Mouse (Mus musculus) midbrain, postnatal 0 days (tissue): ENCODE data around the gene Hba-x. TPM values are rescaled to one million over a fixed set of nuclear protein-coding genes. Genes with fewer than 3 reads are reported as not detected.
"Not testable (repeated sequence)": the region's sequence is repeated elsewhere in the genome, so short reads cannot be mapped to it uniquely, and the experiment has no call there.

Experiments used
- ATAC-seq: fragments of 200-750 bp; cut with Nextera tagmentation; 2 replicates; pipeline ENCODE4 v1.8.0; 2017; ENCODE audit warnings: moderate number of reproducible peaks, mild to moderate bottlenecking, moderate TSS enrichment, moderate library complexity; ENCODE audit not compliant: low FRiP score
- DNase-seq: peaks from one replicate; pipeline ENCODE4 v3.0.0-alpha.2; 2015; ENCODE audit warnings: low spot score
- H3K27ac ChIP-seq: fragments of 300-500 bp; sonication (generic); 2 replicates; pipeline ENCODE4 v1.5.1; 2014; ENCODE audit warnings: low read depth, mild to moderate bottlenecking, low read length, mixed read lengths
- H3K27me3 ChIP-seq: fragments of 300-500 bp; sonication (generic); 2 replicates; pipeline ENCODE4 v1.6.1; 2014; ENCODE audit warnings: low read length, control low read depth, mixed read lengths; ENCODE audit not compliant: insufficient read depth
- H3K36me3 ChIP-seq: fragments of 300-500 bp; sonication (generic); 2 replicates; pipeline ENCODE4 v1.6.1; 2014; ENCODE audit warnings: low read length, control low read depth, mixed read lengths; ENCODE audit not compliant: insufficient read depth
- H3K4me1 ChIP-seq: fragments of 300-500 bp; sonication (generic); 2 replicates; pipeline ENCODE4 v1.6.1; 2014; ENCODE audit warnings: mild to moderate bottlenecking, control low read depth, antibody characterized with exemption, low read length, mixed read lengths; ENCODE audit not compliant: insufficient read depth
- H3K4me2 ChIP-seq: fragments of 300-500 bp; sonication (generic); 2 replicates; pipeline ENCODE4 v1.6.1; 2014; ENCODE audit warnings: low read depth, mild to moderate bottlenecking, low read length, mixed read lengths; ENCODE audit not compliant: poor library complexity, severe bottlenecking
- H3K4me3 ChIP-seq: fragments of 300-500 bp; sonication (generic); 2 replicates; pipeline ENCODE4 v1.5.1; 2014; ENCODE audit warnings: low read depth, mild to moderate bottlenecking, low read length, moderate library complexity
- H3K9ac ChIP-seq: fragments of 300-500 bp; sonication (generic); replicated peaks from 2 replicates; pipeline ENCODE4 v1.6.1; 2014; ENCODE audit warnings: mild to moderate bottlenecking, low read length, moderate library complexity, mixed read lengths; ENCODE audit not compliant: poor library complexity, severe bottlenecking
- H3K9me3 ChIP-seq: fragments of 300-500 bp; sonication (generic); 2 replicates; pipeline ENCODE4 v1.6.1; 2016; ENCODE audit warnings: low read length, control low read depth
- CTCF ChIP-seq: IDR thresholded peaks from 2 replicates; pipeline ENCODE4 v1.5.1; 2016; ENCODE audit warnings: antibody characterized with exemption, mild to moderate bottlenecking
- WGBS: fragments of 180-500 bp; shearing (Covaris S2); extraction: QIAGEN DNeasy Blood & Tissue Kit; methylation state at CpG from one replicate; pipeline ENCODE4 v1.1.7; 2014; 5-methylcytosine and 5-hydroxymethylcytosine counted together
- polyA plus RNA-seq: library from polyadenylated mRNA; unstranded; fragments of >200 nt; fragmentation: Nextera tagmentation; extraction: Ambion mirVana; gene quantifications from 2 replicates; pipeline ENCODE4 v1.2.1, GENCODE M21; 2015
- total RNA-seq: library from RNA; depleted of rRNA; stranded (reverse); fragments of >200 nt; gene quantifications from 2 replicates; pipeline ENCODE4 v1.2.3, GENCODE M21; 2014

Hba-x gene
- total and polyA plus RNA-seq, 2 experiments from 2014 or later, result 0.38 to 0.49 TPM

DNA sequence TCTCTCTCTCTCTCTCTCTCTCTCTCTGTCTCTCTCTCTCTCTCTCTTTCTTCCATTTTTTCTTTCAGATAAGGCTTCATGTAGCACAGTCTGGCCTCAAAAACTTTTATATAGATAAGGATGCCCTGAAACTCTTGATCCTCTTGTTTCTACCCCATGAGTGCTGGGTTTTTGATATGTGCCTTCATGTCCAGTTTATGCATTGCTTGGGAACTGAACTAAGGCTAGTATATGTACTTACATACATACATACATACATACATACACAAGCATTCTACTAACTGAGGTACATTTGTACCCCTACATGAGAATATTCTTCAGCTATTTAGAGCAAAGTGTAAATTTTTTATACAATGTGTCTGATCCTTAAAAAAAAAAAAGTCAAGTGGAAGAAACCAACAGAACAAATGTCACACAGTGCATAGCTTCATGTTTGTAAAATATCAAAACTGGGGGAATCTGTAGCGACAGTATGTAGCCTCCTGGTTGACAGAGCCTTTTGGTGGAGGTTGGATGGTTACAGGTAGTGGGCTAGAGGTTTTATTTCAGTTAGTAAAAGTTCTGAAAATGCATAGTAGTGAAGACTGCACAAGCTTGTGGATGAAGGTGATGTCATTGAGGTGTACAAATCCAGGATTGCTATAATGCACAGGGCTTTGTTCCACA lies 21.8 kb downstream of the Hba-x start:
- Histone ChIP-seq H3K36me3 (no peaks in the 10 kb centered on the region), H3K27me3 (no peaks in the 10 kb centered on the region), H3K9me3 (no peaks in the 10 kb centered on the region), H3K4me2 (no peak overlapping the region), H3K4me3 (no peak overlapping the region), H3K4me1 (no peaks in the 10 kb centered on the region), H3K27ac (no peak overlapping the region), H3K9ac (no peak overlapping the region)
- TF ChIP-seq CTCF, result no peak
- DNase-seq (no peak), ATAC-seq (no peak)
- 91% methylated on average over 1 of the region's 1 CpGs for WGBS

GRCm38 (mm10) chr11:32298532-32298918 lies 22.3 kb downstream of the Hba-x start:
- Histone ChIP-seq H3K4me2 (no peak overlapping the region), H3K27me3 (no peaks in the 10 kb centered on the region), H3K4me3 (no peak overlapping the region), H3K9ac (no peak overlapping the region), H3K9me3 (no peaks in the 10 kb centered on the region), H3K4me1 (no peaks in the 10 kb centered on the region), H3K27ac (no peak overlapping the region), H3K36me3 (no peaks in the 10 kb centered on the region)
- TF ChIP-seq CTCF, result no peak
- 97% methylated on average over 2 of the region's 2 CpGs for WGBS
- ATAC-seq (no peak), DNase-seq (no peak)

DNA sequence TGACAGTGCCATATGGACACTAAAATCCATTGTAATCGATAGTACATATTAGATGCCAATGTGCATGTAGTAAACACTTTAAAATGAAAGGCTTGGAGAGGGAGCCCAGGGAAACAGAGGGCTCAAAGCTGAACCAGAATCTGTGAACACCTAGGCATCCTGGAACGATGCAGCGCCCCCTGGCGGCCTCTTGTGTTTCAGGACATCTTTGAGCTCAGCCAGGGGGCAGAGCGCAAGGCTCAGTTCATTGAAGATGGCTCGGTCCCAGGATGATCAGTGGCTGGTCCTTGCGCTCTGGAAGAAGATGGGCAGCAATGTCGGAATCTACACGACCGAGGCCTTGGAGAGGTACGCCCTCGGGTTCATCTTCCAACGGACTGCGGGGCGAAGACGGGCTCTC lies 23.7 kb downstream of the Hba-x start, which contains the start of gene Hbq1a:
Gene Hbq1a, plus strand, starts transcription at position 205 of the 400 bp plus-strand sequence.
- Histone ChIP-seq H3K4me2 (peak within 1 kb of the TSS; percentile 42; the same call in 1 of the 2 replicates), H3K4me3 (peak within 1 kb of the TSS; percentile 22)
- not testable (repeated sequence) for H3K27me3 ChIP-seq, H3K9me3 ChIP-seq, H3K27ac ChIP-seq, H3K4me1 ChIP-seq, H3K9ac ChIP-seq, H3K36me3 ChIP-seq
- TF ChIP-seq CTCF, result peak; percentile 90
- ATAC-seq (peak; percentile 61; the same call in 1 of the 2 replicates), DNase-seq (peak; percentile 46)
- 11% methylated on average over 16 of the region's 16 CpGs for WGBS

DNA sequence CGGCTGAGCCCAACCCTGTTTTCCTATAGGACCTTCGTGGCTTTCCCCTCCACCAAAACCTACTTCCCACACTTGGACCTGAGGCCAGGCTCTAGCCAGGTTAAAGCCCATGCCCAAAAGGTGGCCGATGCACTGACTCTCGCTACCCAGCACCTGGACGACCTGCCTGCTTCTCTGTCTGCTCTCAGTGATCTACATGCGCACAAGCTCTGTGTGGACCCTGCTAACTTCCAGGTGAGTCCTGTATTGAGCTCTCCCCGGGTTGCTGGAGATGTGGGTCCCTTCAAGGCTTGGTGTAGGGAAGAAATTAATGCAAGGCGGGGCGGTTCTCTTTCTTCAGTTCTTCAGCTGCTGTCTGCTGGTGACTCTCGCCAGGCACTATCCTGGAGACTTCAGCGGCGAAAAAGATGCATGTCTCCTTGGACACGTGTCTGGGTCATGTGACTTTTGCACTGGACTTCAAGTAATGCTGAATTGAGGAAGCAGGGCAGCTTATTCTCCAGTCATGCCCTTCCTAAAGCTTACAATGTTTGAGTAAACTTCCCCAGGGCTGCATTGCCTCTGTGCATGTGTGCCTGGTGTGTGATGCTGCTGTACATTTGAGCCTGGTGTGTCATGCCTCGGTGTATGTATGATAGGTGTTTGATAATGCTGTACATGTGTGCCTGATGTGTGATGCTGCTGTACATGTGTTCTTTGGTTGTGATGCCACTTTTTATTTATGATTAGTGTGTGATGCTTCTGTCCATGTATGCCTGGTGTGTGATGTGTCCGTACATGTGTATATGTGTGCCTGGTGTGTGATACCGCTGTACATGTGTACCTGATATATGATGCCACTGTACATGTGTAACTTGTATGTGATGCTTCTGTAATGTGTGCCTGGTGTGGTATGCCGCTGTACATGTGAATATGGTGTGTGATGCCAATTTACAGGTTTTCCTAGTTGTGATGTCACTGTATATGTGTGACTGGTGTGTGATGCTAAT lies 24.4 kb downstream of the Hba-x start:
- no peak overlapping the region for H3K27ac ChIP-seq
- H3K27me3 ChIP-seq, result no peaks in the 10 kb centered on the region
- 55% methylated on average over 14 of the region's 17 CpGs for WGBS
- DNase-seq (peak; percentile 27), ATAC-seq (peak; percentile 12; the same call in 1 of the 2 replicates)
- H3K4me1 ChIP-seq, result no peaks in the 10 kb centered on the region
- peak overlapping the region; percentile 42; the same call in 1 of the 2 replicates for H3K4me2 ChIP-seq
- TF ChIP-seq CTCF, result no peak
- H3K36me3 ChIP-seq, result no peaks in the 10 kb centered on the region
- H3K9me3 ChIP-seq, result no peaks in the 10 kb centered on the region
- peak overlapping the region; percentile 22 for H3K4me3 ChIP-seq
- no peak overlapping the region for H3K9ac ChIP-seq

DNA sequence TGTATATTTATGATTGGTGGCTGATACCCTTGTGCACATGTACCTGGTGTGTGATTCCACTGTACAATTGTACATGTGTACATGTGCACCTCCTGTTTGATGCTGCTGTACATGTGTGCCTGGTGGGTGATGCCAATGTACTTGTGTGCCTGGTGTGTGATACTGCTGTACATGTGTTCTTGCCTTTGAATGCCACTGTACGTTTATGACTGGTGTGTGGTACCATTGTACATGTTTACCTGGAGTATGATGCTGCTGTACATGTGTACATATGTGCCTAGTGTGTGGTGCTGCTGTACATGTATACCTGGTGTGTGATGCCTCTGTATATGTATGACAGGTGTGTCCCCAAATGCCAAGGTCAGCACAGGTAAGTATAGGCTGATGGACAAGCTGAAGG lies 25.3 kb downstream of the Hba-x start:
- Histone ChIP-seq H3K9me3 (no peaks in the 10 kb centered on the region), H3K4me2 (no peak overlapping the region), H3K36me3 (no peaks in the 10 kb centered on the region), H3K27ac (no peak overlapping the region), H3K9ac (no peak overlapping the region), H3K27me3 (no peaks in the 10 kb centered on the region), H3K4me1 (no peaks in the 10 kb centered on the region), H3K4me3 (no peak overlapping the region)
- no peak for TF ChIP-seq CTCF
- ATAC-seq, result no peak
- WGBS, result 74% methylated on average over 1 of the region's 1 CpGs
- no peak for DNase-seq
